Mouse (Mus musculus) spleen, postnatal 36 days (tissue): Measurements from ENCODE around the gene Cox8b.

ENCODE experiments used
- DNase-seq, 2 experiments: peaks; one replicate each; pipeline ENCODE4 v3.0.0; 2022; ENCODE audit warnings: low spot score in 2 of 2, mixed read lengths in 1 of 2

Cox8b gene

GRCm38 (mm10) chr7:140860728-140861127, 39.5 kb downstream of the Cox8b start:
- DNase-seq: no peak

GRCm38 (mm10) chr7:140859997-140860396, 40.2 kb downstream of the Cox8b start:
- no peak for DNase-seq

DNA sequence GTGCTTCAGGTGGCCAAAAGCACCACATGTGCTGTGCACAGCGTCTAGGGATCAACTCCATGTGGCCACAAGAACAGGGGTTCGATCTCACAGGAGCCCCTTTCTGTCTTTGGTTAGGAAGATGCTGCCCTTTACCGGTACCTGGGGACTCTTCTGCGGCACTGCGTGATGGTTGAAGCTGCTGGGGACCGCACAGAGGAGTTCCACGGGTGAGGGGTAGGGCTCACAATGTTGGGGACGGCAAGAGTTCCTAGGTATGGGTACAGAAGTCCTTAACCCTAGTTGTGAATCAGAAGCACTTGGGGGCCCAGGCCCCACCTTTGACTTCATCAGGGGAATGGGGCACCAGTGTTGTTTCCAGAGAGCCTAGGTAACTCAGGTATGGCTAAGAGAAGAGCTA, 41.5 kb downstream of the Cox8b start:
- DNase-seq: no peak

DNA sequence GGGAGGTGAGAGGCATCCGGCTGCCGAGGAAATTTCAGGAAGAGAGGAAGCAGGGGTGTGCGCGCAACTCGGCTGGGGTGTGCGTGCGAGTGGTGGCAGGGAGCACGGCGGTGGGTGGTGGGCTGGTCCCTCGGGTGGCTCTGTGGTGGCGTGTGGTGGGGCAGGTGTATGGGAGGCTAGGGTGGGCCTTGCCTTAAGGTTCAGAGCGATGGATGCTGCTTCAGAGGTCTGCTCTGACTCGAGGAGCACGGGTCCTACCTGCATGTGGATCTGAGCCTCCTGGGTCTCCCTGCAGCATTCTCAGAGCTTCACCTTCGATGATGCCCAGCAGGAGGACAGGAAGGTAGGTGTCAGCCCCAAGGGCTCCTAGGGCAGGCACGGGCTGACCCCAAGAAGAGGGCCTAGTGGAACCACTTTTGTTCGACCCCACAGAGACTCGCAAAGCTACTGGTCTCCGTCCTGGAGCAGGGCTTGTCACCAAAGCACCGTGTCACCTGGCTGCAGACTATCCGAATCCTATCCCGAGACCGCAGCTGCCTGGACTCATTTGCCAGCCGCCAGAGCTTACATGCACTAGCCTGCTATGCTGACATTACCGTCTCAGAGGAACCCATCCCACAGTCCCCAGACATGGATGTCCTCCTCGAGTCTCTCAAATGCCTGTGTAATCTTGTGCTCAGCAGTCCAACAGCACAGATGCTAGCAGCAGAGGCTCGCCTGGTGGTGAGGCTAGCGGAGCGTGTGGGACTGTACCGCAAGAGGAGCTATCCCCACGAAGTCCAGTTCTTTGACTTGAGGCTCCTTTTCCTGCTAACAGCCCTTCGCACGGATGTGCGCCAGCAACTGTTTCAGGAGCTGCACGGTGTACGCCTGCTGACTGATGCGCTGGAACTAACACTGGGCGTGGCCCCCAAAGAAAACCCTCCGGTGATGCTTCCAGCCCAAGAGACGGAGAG, 42.4 kb downstream of the Cox8b start, which contains the start of gene Bet1l:
Gene Bet1l (minus strand): TSS at position 28 of the 956 bp plus-strand sequence.
- DNase-seq: no peak

DNA sequence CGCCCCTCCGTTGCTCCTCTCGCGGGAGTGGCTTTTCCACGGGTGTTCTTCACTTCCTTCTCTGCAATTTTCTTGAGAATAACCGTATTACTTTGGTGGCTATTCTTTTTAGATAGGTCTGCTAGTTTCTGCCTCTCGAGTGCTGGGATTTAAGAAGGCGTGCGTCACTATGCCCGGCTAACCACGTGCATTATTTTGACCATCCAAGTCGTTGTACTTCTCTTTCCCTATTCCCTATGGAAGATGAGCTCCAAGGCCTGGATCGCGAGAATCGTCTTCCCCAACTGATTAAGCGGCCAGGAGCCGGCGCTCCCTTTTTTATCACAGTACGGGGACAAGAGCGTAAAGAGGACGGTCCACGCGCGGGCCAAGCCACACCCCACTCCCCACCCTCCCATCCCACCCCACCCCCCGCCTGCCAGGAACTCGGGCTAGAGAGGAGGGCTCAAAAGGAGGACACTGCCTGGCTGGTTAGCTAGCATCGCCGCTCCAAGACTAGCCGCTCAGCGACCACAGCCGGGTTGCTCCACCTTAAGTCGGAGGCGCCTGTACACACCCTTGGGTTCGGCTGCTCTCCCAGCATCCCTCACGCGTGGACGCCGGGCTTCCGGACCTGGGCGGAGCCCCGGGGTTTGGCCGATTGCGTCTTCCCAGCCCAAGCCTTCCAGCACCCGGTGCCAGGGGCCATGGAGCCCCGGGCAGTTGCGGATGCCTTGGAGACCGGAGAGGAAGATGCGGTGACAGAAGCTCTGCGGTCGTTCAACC, 43.3 kb downstream of the Cox8b start, which contains the start of gene Ric8a:
Gene Ric8a (plus strand): TSS at position 173 of the 765 bp plus-strand sequence.
- peak; percentile 89 to 91 for DNase-seq

GRCm38 (mm10) chr7:140855860-140856784, 44.1 kb downstream of the Cox8b start, which contains the start of gene Gm45785:
TSS of gene Gm45785 (minus strand) at chr7:140856331.
- peak; percentile 84 to 88 for DNase-seq

GRCm38 (mm10) chr7:140855181-140855580, 45.1 kb downstream of the Cox8b start:
- no peak for DNase-seq

GRCm38 (mm10) chr7:140854483-140854882, 45.8 kb downstream of the Cox8b start:
- no peak for DNase-seq

- DNase-seq: no peak
Measured at GRCm38 (mm10) chr7:140853386-140853785, 46.9 kb downstream of the Cox8b start.

DNA sequence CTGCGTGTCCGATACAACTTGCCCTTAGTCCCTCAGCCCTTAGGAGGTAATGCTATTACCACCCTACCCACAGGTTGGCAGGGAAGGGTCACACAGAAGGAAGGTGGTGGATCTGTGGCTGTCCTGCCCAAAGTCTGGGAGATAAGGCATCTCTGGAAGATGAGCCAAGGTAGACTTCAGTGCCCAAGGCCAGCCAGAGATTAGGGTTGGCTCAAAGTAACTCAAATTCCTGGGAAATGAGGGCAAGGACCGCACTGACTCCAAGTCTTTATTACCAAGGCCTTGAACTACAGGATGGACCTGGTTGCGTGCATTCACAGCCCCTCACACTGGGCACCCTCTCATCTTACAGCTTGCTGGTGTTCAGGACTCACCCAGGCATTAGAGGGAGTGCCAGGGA, 48.3 kb downstream of the Cox8b start:
- DNase-seq: no peak
